Mouse (Mus musculus) liver, embryonic 15.5 days (tissue): ENCODE measurements at regions not wholly inside any gene's neighbourhood (a gene's known extent, or its start where the extent isn't known, plus 50 kb on each side); places are given as distances from the start of the nearest gene placed in this dataset.

Experiments used
- ATAC-seq: fragments of 200-750 bp; cut with Nextera tagmentation; 2 replicates; pipeline ENCODE4 v1.8.0; 2017; ENCODE audit warnings: moderate number of reproducible peaks, mild to moderate bottlenecking, moderate library complexity; ENCODE audit not compliant: insufficient read depth
- H3K27ac ChIP-seq: fragments of 300-500 bp; sonication (generic); replicated peaks from 2 replicates; pipeline ENCODE4 v1.5.1; 2015; ENCODE audit warnings: mild to moderate bottlenecking, inconsistent platforms
- H3K27me3 ChIP-seq: fragments of 300-500 bp; sonication (generic); 2 replicates; pipeline ENCODE4 v1.6.1; 2015; ENCODE audit warnings: mild to moderate bottlenecking, inconsistent platforms
- H3K36me3 ChIP-seq: fragments of 300-500 bp; sonication (generic); replicated peaks from 2 replicates; pipeline ENCODE4 v1.6.1; 2015; ENCODE audit warnings: moderate library complexity, mild to moderate bottlenecking, inconsistent platforms
- H3K4me1 ChIP-seq: fragments of 300-500 bp; sonication (generic); replicated peaks from 2 replicates; pipeline ENCODE4 v1.6.1; 2015; ENCODE audit warnings: inconsistent platforms
- H3K4me2 ChIP-seq: fragments of 300-500 bp; sonication (generic); 2 replicates; pipeline ENCODE4 v1.6.1; 2015; ENCODE audit warnings: moderate library complexity, mild to moderate bottlenecking, inconsistent platforms
- H3K4me3 ChIP-seq: fragments of 300-500 bp; sonication (generic); replicated peaks from 2 replicates; pipeline ENCODE4 v1.5.1; 2015; ENCODE audit warnings: mild to moderate bottlenecking, inconsistent platforms
- H3K9ac ChIP-seq: fragments of 300-500 bp; sonication (generic); 2 replicates; pipeline ENCODE4 v1.6.1; 2015; ENCODE audit warnings: moderate library complexity, mild to moderate bottlenecking, inconsistent platforms
- H3K9me3 ChIP-seq: fragments of 300-500 bp; sonication (generic); replicated peaks from 2 replicates; pipeline ENCODE4 v1.6.1; 2016; ENCODE audit warnings: inconsistent platforms
- WGBS: fragments of 180-500 bp; shearing (Covaris S2); methylation state at CpG from one replicate; pipeline ENCODE4 v1.1.7; 2015; ENCODE audit warnings: mixed read lengths; ENCODE audit not compliant: insufficient replicate concordance; 5-methylcytosine and 5-hydroxymethylcytosine counted together

DNA sequence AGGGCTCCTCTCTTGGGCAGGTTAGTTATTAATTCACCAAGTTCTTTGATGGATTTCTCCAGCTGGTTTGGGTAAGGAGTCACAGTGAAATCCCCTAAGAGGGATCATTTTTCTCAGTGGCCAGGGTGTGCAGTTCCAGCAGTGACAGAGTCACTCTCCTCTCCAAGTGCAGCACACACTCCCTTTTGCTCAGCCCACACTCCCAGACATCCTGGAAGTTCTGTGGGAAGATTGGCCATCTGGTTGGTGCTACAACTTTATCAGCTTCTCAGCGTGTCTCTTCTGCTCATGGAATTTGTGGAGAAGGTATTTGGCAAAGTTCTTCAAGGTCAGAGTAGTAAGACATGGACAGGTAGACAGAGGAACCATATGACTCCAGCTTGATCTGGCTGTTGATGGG is 148.5 kb upstream of the Lrig1 start:
- WGBS, result 58% methylated on average over 1 of the region's 1 CpGs
- Histone ChIP-seq H3K9me3 (no peaks in the 10 kb centered on the region), H3K27ac (no peak overlapping the region)

DNA sequence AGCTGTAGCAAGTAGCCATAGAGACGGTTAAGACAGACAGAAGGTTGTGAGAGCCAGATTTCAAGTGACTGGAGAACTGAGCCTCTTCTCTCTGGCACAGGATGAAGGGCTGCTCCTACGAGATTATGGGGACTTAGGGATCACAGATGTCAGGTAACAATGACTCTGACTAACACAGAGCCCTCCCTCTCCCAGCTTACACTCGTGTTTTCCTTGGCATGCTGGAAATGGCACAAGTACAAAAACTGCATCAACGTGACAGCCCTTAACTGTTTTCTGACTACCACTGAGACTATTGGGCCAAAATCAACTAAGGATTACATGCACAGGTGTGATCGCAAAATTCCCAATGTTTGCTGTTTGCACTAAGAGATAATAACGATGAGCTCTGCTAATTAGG is 145.9 kb upstream of the Lrig1 start:
- no peak for ATAC-seq
- Histone ChIP-seq H3K27me3 (no peaks in the 10 kb centered on the region), H3K36me3 (no peaks in the 10 kb centered on the region), H3K4me1 (no peaks in the 10 kb centered on the region), H3K27ac (no peak overlapping the region), H3K9me3 (no peaks in the 10 kb centered on the region), H3K4me3 (no peak overlapping the region), H3K9ac (no peak overlapping the region), H3K4me2 (no peak overlapping the region)
- 52% methylated on average over 6 of the region's 6 CpGs for WGBS

More for the DNA sequence above, 148.5 kb upstream of the Lrig1 start:
- Histone ChIP-seq H3K9ac (no peak overlapping the region), H3K36me3 (no peaks in the 10 kb centered on the region), H3K4me3 (no peak overlapping the region), H3K27me3 (no peaks in the 10 kb centered on the region), H3K4me1 (no peaks in the 10 kb centered on the region), H3K4me2 (no peak overlapping the region)
- no peak for ATAC-seq

DNA sequence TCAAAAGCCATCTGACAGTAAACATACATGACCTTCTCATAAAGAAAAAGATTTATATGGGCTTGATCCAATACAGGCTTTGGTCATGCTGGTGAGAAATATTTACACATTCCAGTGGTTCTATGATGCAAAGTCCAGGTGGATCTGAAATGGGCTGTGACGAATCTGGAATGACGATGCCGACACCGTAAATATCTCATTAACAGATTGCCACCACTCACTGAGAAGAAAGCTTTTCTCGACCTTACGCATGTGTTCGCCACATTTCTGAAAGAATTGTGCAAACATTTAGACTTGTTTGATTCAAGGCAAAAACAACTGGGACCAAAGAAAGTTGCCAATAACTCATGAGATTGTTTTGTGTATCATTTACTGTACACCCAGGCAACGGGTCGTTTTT is 142.9 kb upstream of the Lrig1 start:
- Histone ChIP-seq H3K27ac (no peak overlapping the region), H3K4me2 (no peak overlapping the region), H3K4me1 (no peaks in the 10 kb centered on the region), H3K9ac (no peak overlapping the region), H3K4me3 (no peak overlapping the region), H3K36me3 (no peaks in the 10 kb centered on the region), H3K27me3 (no peaks in the 10 kb centered on the region), H3K9me3 (no peaks in the 10 kb centered on the region)
- no peak for ATAC-seq
- WGBS, result 77% methylated on average over 9 of the region's 9 CpGs

DNA sequence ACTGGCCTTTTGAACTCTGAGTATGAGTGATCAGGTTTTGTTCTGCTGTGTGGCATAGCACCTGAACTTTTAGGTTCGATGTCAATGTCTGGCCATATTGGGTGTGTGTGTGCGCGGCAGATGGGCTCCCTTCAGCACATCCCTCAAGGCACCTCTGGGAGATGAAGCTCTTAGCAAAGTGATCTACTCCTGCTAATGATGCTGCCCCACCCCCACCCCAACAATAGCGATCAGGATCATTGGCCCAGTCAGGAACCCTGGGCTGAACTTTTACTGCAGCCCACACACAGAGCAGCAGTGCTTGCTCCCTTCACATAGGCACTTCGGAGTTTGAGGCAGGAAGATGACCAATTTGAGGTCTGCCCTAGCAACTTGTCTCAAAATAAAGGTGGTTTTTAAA is 141.9 kb upstream of the Lrig1 start:
- Histone ChIP-seq H3K4me2 (no peak overlapping the region), H3K27ac (no peak overlapping the region), H3K9me3 (no peaks in the 10 kb centered on the region), H3K4me3 (no peak overlapping the region), H3K9ac (no peak overlapping the region), H3K4me1 (no peaks in the 10 kb centered on the region), H3K27me3 (no peaks in the 10 kb centered on the region), H3K36me3 (no peaks in the 10 kb centered on the region)
- ATAC-seq, result no peak
- WGBS, result 56% methylated on average over 5 of the region's 5 CpGs

DNA sequence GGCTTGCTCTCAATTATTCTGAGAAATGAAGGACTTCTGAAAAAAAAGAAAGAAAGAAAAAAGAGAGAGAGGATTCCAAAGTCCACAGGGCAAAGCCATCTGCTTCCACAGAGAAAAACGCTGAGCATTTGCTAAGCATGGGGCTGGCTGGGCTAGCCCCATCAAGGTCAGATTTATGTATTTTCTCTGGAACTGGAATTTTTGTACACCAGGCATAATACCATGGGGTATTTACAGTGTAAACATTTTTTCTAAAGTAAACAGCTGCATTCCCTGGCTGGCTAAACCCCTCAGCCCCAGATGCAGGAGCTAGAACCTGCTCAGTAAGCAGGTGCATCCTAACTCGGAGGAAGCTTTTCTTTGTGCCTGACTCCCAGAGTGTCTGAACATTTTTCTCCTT is 135.8 kb upstream of the Lrig1 start:
- H3K4me3 ChIP-seq, result no peak overlapping the region
- no peak overlapping the region for H3K9ac ChIP-seq
- no peaks in the 10 kb centered on the region for H3K4me1 ChIP-seq
- H3K27ac ChIP-seq, result no peak overlapping the region
- WGBS, result 48% methylated on average over 2 of the region's 2 CpGs
- no peaks in the 10 kb centered on the region for H3K9me3 ChIP-seq
- H3K36me3 ChIP-seq, result no peaks in the 10 kb centered on the region
- no peak overlapping the region for H3K4me2 ChIP-seq
- ATAC-seq, result no peak
- no peaks in the 10 kb centered on the region for H3K27me3 ChIP-seq

DNA sequence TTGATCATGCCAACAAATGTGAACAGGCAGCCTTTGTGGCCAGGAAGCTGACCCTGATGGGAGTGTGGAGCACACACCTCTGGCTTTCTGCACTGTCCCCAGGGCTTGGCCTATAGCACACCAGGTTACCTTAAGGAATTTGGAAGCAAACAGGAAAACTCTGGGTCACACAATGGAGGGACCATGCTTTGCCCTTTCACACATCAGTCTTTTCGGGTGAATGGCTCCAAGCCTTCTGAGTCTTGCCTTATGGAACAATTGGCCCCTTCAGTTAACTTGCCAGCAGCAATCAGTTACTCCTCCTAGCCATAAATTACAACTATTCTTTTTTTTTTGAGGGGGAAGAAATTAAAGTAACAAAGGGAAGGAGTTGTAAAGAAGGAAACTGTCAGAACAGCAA is 134.6 kb upstream of the Lrig1 start:
- no peak overlapping the region for H3K4me2 ChIP-seq
- no peak for ATAC-seq
- no peaks in the 10 kb centered on the region for H3K9me3 ChIP-seq
- H3K36me3 ChIP-seq, result no peaks in the 10 kb centered on the region
- H3K4me3 ChIP-seq, result no peak overlapping the region
- H3K27me3 ChIP-seq, result no peaks in the 10 kb centered on the region
- no peak overlapping the region for H3K9ac ChIP-seq
- H3K4me1 ChIP-seq, result no peaks in the 10 kb centered on the region
- no peak overlapping the region for H3K27ac ChIP-seq
- 44% methylated on average over 1 of the region's 1 CpGs for WGBS

DNA sequence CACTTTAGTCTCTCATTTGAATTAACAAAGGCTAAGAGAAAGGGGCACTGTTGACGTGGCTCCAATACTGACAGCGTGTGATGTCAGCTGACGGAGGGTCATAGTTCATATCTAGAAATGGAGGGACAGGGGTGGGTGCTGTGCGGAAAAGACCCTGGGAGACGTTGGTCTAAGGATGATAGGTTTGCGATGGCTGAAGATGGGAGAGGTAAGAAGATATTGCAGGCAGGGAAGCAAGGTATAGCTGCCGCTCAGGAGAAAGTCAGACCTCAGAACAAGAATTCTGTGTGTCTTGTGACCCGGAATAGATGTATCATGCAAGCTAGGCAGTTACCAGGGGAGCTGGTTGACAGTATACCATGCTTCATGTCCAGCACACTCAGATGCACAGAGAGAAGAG is 130.8 kb upstream of the Lrig1 start:
- ATAC-seq, result no peak
- no peaks in the 10 kb centered on the region for H3K36me3 ChIP-seq
- no peak overlapping the region for H3K4me3 ChIP-seq
- H3K9ac ChIP-seq, result no peak overlapping the region
- H3K9me3 ChIP-seq, result no peaks in the 10 kb centered on the region
- no peak overlapping the region for H3K27ac ChIP-seq
- H3K4me2 ChIP-seq, result no peak overlapping the region
- no peaks in the 10 kb centered on the region for H3K4me1 ChIP-seq
- no peaks in the 10 kb centered on the region for H3K27me3 ChIP-seq
- 66% methylated on average over 8 of the region's 8 CpGs for WGBS

DNA sequence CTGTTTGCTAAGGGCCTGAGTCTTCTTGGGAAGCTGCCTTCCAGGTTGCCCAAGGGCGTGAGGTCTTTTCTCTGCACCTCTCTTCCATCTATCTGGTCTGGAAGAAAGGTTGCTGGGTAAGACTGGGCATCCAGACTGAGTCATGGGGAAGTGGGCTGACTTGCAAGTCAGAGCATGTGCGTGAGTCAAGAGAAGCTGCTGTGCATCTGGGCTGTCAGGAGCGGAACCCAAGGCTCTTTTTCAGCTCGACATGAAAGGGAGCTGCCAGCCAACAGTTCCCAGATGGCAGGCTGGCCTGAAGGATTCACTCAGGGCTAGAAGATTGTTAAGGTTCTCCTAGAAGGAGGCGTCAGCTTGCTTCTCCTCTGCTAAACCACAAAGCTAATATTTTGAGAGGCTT is 129.3 kb upstream of the Lrig1 start:
- Histone ChIP-seq H3K4me2 (no peak overlapping the region), H3K9me3 (no peaks in the 10 kb centered on the region), H3K36me3 (no peaks in the 10 kb centered on the region), H3K4me3 (no peak overlapping the region), H3K27me3 (no peaks in the 10 kb centered on the region), H3K9ac (no peak overlapping the region), H3K4me1 (no peaks in the 10 kb centered on the region), H3K27ac (no peak overlapping the region)
- no peak for ATAC-seq
- WGBS, result 49% methylated on average over 5 of the region's 5 CpGs

DNA sequence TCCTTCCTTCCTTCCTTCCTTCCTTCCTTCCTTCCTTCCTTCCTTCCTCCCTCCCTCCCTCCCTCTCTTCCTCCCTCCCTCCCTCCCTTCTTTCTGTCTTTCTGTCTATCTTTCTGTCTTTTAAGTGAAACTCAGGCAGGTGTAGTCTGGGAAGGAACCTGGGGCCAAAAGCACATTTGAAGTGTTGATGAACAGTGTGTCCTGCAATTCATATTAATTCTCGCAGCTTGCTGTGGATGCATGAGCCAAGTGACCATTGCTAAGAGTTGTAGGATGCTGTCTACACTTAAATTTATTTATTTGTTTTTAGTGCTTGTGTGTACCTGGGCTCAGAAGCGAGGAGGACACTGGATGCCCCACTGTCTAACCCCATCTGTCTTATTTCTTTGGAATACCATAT is 126.7 kb upstream of the Lrig1 start:
- 37% methylated on average over 2 of the region's 2 CpGs for WGBS
- H3K4me2 ChIP-seq, result no peak overlapping the region
- H3K27me3 ChIP-seq, result no peaks in the 10 kb centered on the region
- no peak overlapping the region for H3K27ac ChIP-seq
- no peak overlapping the region for H3K9ac ChIP-seq
- H3K36me3 ChIP-seq, result no peaks in the 10 kb centered on the region
- no peak overlapping the region for H3K4me3 ChIP-seq
- ATAC-seq, result no peak
- no peaks in the 10 kb centered on the region for H3K4me1 ChIP-seq
- H3K9me3 ChIP-seq, result no peaks in the 10 kb centered on the region

DNA sequence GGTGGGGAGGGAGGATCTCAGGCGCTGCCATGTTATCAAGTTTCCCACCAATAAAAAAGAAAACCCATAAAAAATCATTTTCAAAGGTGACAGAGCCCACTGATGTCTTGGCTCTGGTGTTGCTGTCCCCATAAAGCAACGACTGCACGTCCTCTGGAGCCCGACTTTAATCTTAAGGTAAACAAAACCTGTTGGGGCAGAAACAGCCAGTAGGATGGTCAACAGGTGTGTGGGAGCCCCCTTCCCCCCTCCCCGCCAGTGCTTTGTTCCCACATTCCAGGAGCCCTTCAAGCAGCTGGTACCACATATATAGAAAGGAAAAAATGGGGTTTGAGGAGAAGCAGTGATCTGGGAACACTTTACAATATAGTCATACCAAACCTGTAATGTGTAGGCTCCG is 118.3 kb upstream of the Lrig1 start:
- no peaks in the 10 kb centered on the region for H3K27me3 ChIP-seq
- no peaks in the 10 kb centered on the region for H3K36me3 ChIP-seq
- ATAC-seq, result no peak
- WGBS, result 27% methylated on average over 6 of the region's 6 CpGs
- H3K9me3 ChIP-seq, result no peaks in the 10 kb centered on the region
- H3K4me3 ChIP-seq, result no peak overlapping the region
- no peak overlapping the region for H3K27ac ChIP-seq
- no peak overlapping the region for H3K9ac ChIP-seq
- peaks cover 4% of the 10 kb centered on the region; the same call in 1 of the 2 replicates for H3K4me1 ChIP-seq
- H3K4me2 ChIP-seq, result no peak overlapping the region

DNA sequence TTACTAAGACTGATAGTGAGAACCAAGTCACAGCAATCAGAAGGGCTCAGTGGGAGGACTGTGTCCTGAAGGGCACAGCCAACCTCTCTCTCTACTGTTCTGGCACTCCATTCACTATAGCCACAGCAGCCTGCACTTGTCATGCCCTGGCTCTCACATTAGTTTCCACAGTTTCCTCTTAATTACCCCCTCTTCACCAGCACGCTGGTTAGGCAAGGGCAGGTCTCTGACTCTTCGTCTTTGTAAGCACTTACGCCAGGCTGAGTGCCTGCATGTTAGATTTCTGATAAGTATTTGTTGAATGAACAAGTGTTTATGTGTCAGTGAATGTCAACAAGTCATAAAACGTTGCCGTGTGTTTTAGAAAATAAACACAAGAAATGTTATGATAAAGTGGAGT is 116.2 kb upstream of the Lrig1 start:
- no peak overlapping the region for H3K9ac ChIP-seq
- peaks cover 4% of the 10 kb centered on the region; the same call in 1 of the 2 replicates for H3K4me1 ChIP-seq
- H3K4me3 ChIP-seq, result no peak overlapping the region
- ATAC-seq, result no peak
- H3K4me2 ChIP-seq, result no peak overlapping the region
- H3K27ac ChIP-seq, result no peak overlapping the region
- no peaks in the 10 kb centered on the region for H3K36me3 ChIP-seq
- no peaks in the 10 kb centered on the region for H3K27me3 ChIP-seq
- WGBS, result 56% methylated on average over 5 of the region's 5 CpGs
- no peaks in the 10 kb centered on the region for H3K9me3 ChIP-seq

DNA sequence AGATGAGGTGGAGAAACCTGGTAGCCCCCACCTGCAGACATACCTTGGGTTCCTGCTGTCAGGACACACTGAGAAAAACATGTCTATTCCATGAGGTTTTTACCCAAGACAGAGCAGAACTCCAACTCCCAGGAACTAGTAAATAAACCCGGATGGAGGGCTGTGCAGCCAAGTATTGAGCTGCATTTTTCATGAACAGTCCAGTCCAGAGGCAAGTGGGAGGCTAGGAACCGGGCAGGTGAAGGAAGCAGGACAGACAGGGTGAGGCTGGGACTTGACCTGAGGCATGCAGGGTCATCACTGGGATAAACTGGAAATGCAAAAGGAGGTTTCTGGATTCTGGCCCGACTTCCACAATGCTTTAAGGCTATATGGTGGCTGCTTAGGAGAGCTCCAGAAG is 114.8 kb upstream of the Lrig1 start:
- no peak overlapping the region for H3K4me3 ChIP-seq
- no peaks in the 10 kb centered on the region for H3K36me3 ChIP-seq
- WGBS, result 48% methylated on average over 3 of the region's 3 CpGs
- no peaks in the 10 kb centered on the region for H3K27me3 ChIP-seq
- no peak overlapping the region for H3K9ac ChIP-seq
- H3K4me2 ChIP-seq, result no peak overlapping the region
- no peaks in the 10 kb centered on the region for H3K9me3 ChIP-seq
- H3K4me1 ChIP-seq, result peaks cover 4% of the 10 kb centered on the region; the same call in 1 of the 2 replicates
- ATAC-seq, result no peak
- H3K27ac ChIP-seq, result no peak overlapping the region
